Mouse (Mus musculus) stomach, embryonic 16.5 days (tissue): ENCODE results near the gene Itgb6. TPM values are rescaled to one million over a fixed set of nuclear protein-coding genes. Genes with fewer than 3 reads are reported as not detected.

Experiments used
- ATAC-seq: fragments of 200-750 bp; cut with Nextera tagmentation; 2 replicates; pipeline ENCODE4 v1.8.0; 2017; ENCODE audit warnings: moderate number of reproducible peaks, moderate TSS enrichment; ENCODE audit not compliant: insufficient read depth, low FRiP score
- H3K27ac ChIP-seq: fragments of 300-500 bp; sonication (generic); 2 replicates; pipeline ENCODE4 v1.5.1; 2014; ENCODE audit warnings: low read length
- H3K27me3 ChIP-seq: fragments of 300-500 bp; sonication (generic); 2 replicates; pipeline ENCODE4 v1.6.1; 2014; ENCODE audit warnings: low read length, control low read depth, mixed read lengths; ENCODE audit not compliant: control insufficient read depth, insufficient read depth
- H3K36me3 ChIP-seq: fragments of 300-500 bp; sonication (generic); 2 replicates; pipeline ENCODE4 v1.6.1; 2014; ENCODE audit warnings: low read length; ENCODE audit not compliant: control insufficient read depth, insufficient read depth
- H3K4me1 ChIP-seq: fragments of 300-500 bp; sonication (generic); 2 replicates; pipeline ENCODE4 v1.6.1; 2014; ENCODE audit warnings: low read length, control low read depth, mixed read lengths; ENCODE audit not compliant: control insufficient read depth, insufficient read depth
- H3K4me2 ChIP-seq: fragments of 300-500 bp; sonication (generic); 2 replicates; pipeline ENCODE4 v1.6.1; 2014; ENCODE audit warnings: low read depth, low read length, mixed read lengths
- H3K4me3 ChIP-seq: fragments of 300-500 bp; sonication (generic); replicated peaks from 2 replicates; pipeline ENCODE4 v1.5.1; 2014; ENCODE audit warnings: mild to moderate bottlenecking, low read length
- H3K9ac ChIP-seq: fragments of 300-500 bp; sonication (generic); 2 replicates; pipeline ENCODE4 v1.6.1; 2014; ENCODE audit warnings: low read length
- H3K9me3 ChIP-seq: fragments of 300-500 bp; sonication (generic); replicated peaks from 2 replicates; pipeline ENCODE4 v1.6.1; 2016; ENCODE audit warnings: low read length, control low read depth; ENCODE audit not compliant: control insufficient read depth
- WGBS: fragments of 180-500 bp; shearing (Covaris S2); extraction: QIAGEN DNeasy Blood & Tissue Kit; methylation state at CpG from one replicate; pipeline ENCODE4 v1.1.7; 2014; 5-methylcytosine and 5-hydroxymethylcytosine counted together
- polyA plus RNA-seq: library from polyadenylated mRNA; unstranded; fragments of >200 nt; fragmentation: Nextera tagmentation; extraction: Ambion mirVana; gene quantifications from 2 replicates; pipeline ENCODE4 v1.2.1, GENCODE M21; 2015

Gene Itgb6
- polyA plus RNA-seq = 15.8 and 16.4 TPM in 2 replicates

GRCm38 (mm10) chr2:60722514-60722913 is at the start of gene Itgb6:
Gene Itgb6, minus strand, starts transcription at chr2:60722643.
- no peaks in the 10 kb centered on the region for H3K4me1 ChIP-seq
- H3K27ac ChIP-seq = no peak within 1 kb of the TSS
- no peak within 1 kb of the TSS for H3K9ac ChIP-seq
- H3K4me3 ChIP-seq = no peak within 1 kb of the TSS
- ATAC-seq = no peak
- WGBS = 76% methylated on average over 14 of the region's 14 CpGs
- H3K9me3 ChIP-seq = no peaks in the 10 kb centered on the region
- no peaks in the 10 kb centered on the region for H3K36me3 ChIP-seq
- no peak within 1 kb of the TSS for H3K4me2 ChIP-seq
- no peaks in the 10 kb centered on the region for H3K27me3 ChIP-seq

DNA sequence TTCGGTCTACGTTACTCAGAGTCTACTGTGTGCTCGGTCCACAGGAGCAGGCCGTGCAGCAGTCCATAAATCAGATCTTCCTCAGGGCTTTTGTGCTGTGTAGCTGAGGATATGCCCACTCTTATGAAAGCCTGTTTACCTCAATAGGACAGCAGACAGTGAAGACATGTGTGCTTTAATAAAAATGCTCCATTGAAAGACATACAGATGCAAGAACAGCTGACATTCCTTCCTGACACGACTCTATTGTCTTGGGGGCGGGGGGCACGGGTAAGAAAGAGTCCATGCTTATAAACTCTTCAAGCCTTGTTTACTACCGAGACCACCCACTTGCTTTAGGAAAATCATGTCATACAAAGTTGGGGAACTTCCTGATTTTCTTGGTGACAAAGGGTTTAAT is 44.0 kb upstream of the Itgb6 start:
- Histone ChIP-seq H3K27ac (peak overlapping the region; percentile 6; the same call in 1 of the 2 replicates), H3K4me2 (no peak overlapping the region), H3K9ac (no peak overlapping the region), H3K4me1 (no peaks in the 10 kb centered on the region), H3K9me3 (no peaks in the 10 kb centered on the region; the same call in 1 of the 2 replicates), H3K36me3 (peaks cover 23% of the 10 kb centered on the region), H3K27me3 (no peaks in the 10 kb centered on the region), H3K4me3 (no peak overlapping the region)
- ATAC-seq = no peak
- 56% methylated on average over 8 of the region's 8 CpGs for WGBS

GRCm38 (mm10) chr2:60756218-60756617 is 33.8 kb upstream of the Itgb6 start:
- no peaks in the 10 kb centered on the region for H3K27me3 ChIP-seq
- no peak overlapping the region for H3K4me3 ChIP-seq
- no peak for ATAC-seq
- no peak overlapping the region for H3K9ac ChIP-seq
- H3K36me3 ChIP-seq = peaks cover 12% of the 10 kb centered on the region; the same call in 1 of the 2 replicates
- no peaks in the 10 kb centered on the region for H3K9me3 ChIP-seq
- no peaks in the 10 kb centered on the region for H3K4me1 ChIP-seq
- 85% methylated on average over 9 of the region's 9 CpGs for WGBS
- no peak overlapping the region for H3K4me2 ChIP-seq
- H3K27ac ChIP-seq = no peak overlapping the region

GRCm38 (mm10) chr2:60755101-60755500 is 32.7 kb upstream of the Itgb6 start:
- Histone ChIP-seq H3K4me1 (no peaks in the 10 kb centered on the region), H3K9ac (no peak overlapping the region), H3K4me3 (no peak overlapping the region), H3K9me3 (no peaks in the 10 kb centered on the region), H3K36me3 (peaks cover 12% of the 10 kb centered on the region; the same call in 1 of the 2 replicates), H3K4me2 (no peak overlapping the region), H3K27me3 (no peaks in the 10 kb centered on the region), H3K27ac (no peak overlapping the region)
- ATAC-seq = no peak
- WGBS = 93% methylated on average over 7 of the region's 7 CpGs

GRCm38 (mm10) chr2:60751274-60751673 is 28.8 kb upstream of the Itgb6 start:
- Histone ChIP-seq H3K27me3 (no peaks in the 10 kb centered on the region), H3K27ac (no peak overlapping the region), H3K9me3 (no peaks in the 10 kb centered on the region), H3K36me3 (peaks cover 17% of the 10 kb centered on the region), H3K4me1 (no peaks in the 10 kb centered on the region), H3K4me3 (no peak overlapping the region), H3K9ac (no peak overlapping the region), H3K4me2 (no peak overlapping the region)
- WGBS = 90% methylated on average over 9 of the region's 9 CpGs
- ATAC-seq = no peak

DNA sequence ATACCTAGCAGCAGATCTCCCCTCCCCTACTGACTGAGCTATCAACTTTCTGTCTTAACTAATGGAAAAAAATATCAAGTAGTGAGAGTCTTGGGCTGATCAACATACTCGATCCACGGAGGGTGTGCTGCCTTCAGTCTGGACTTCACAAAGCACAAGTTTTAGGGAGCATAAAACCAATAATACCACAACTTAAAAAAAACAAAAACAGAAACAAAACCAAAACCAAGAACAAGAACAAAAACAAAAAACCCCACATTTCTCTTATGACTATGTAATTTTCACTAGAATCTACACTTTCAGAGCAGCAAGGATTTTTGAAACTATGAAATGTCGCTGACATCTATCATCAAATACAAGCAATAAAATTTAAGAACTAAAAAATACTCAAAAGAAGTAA is 28.1 kb upstream of the Itgb6 start:
- H3K36me3 ChIP-seq = peaks cover 13% of the 10 kb centered on the region
- H3K27me3 ChIP-seq = no peaks in the 10 kb centered on the region
- WGBS = 91% methylated on average over 3 of the region's 3 CpGs
- H3K9ac ChIP-seq = no peak overlapping the region
- H3K9me3 ChIP-seq = no peaks in the 10 kb centered on the region
- H3K4me1 ChIP-seq = no peaks in the 10 kb centered on the region
- no peak overlapping the region for H3K4me2 ChIP-seq
- H3K4me3 ChIP-seq = no peak overlapping the region
- ATAC-seq = no peak
- H3K27ac ChIP-seq = no peak overlapping the region

DNA sequence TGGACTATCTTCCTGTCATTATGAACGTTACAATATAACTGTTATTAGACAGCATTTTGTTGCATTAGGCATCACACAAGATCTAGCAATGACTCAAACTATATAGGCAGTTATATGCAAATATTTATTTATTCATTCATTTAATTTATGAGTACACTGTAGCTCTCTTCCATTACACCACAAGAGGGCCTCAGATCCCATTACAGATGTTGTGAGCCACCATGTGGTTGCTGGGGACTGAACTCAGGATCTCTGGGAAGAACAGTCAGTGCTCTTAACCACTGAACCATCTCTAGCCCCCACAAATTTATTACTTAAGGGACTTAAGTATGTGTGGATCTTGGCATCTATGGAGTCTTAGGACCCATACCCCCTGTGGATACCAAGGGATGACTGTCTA is 26.1 kb upstream of the Itgb6 start:
- Histone ChIP-seq H3K27ac (no peak overlapping the region), H3K36me3 (peaks cover 6% of the 10 kb centered on the region; the same call in 1 of the 2 replicates), H3K9me3 (no peaks in the 10 kb centered on the region), H3K27me3 (no peaks in the 10 kb centered on the region), H3K4me3 (no peak overlapping the region), H3K9ac (no peak overlapping the region), H3K4me1 (no peaks in the 10 kb centered on the region), H3K4me2 (no peak overlapping the region)
- WGBS = 80% methylated on average over 1 of the region's 1 CpGs
- no peak for ATAC-seq

DNA sequence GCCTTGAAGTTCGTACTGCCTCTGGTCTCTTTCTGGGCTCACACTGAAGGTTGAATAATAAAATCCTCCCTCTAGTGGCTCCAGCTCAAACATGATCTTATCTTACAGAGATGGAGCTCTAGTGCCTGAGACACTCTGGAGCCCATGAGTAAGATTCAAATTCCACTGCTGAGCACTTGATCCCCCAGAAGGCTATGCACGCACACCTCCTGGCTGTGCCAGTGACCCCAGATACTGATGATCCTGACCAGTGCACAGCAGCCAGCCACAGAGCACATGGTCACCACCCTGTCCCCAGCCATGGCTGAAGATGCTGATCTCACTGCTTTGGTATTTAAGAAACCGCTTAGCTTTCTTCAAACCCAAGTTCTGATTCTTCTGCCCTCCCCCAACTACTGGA is 25.1 kb upstream of the Itgb6 start:
- no peak overlapping the region for H3K4me2 ChIP-seq

DNA sequence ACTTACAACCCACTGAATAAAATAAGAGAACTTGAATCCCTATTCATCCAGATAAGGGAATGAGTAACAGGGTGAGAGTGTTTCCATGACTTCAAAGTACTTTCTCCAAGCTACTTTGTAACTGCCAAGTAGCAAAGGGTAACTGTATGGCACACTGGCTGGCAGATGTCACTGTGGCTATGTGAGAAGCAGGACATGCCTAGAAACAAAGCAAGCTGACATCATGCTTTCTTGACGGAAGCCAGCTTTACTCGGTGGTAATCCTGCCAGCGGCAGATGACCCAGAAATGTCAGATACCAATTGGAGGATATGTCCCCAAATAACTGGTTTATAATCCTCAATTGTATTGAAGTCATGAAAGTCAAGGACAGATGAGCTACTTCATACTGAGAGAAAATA is 22.2 kb upstream of the Itgb6 start:
- Histone ChIP-seq H3K36me3 (peaks cover 6% of the 10 kb centered on the region; the same call in 1 of the 2 replicates), H3K9ac (no peak overlapping the region), H3K4me2 (no peak overlapping the region), H3K4me3 (no peak overlapping the region), H3K27ac (no peak overlapping the region), H3K9me3 (no peaks in the 10 kb centered on the region), H3K4me1 (no peaks in the 10 kb centered on the region), H3K27me3 (no peaks in the 10 kb centered on the region)
- no peak for ATAC-seq
- 65% methylated on average over 3 of the region's 3 CpGs for WGBS

More for the DNA sequence above, 25.1 kb upstream of the Itgb6 start:
- Histone ChIP-seq H3K9me3 (no peaks in the 10 kb centered on the region), H3K27ac (no peak overlapping the region), H3K27me3 (no peaks in the 10 kb centered on the region), H3K36me3 (peaks cover 6% of the 10 kb centered on the region; the same call in 1 of the 2 replicates), H3K4me3 (no peak overlapping the region), H3K4me1 (no peaks in the 10 kb centered on the region), H3K9ac (no peak overlapping the region)
- 0 out of 2 replicates have a peak, but pooled peaks have one; percentile 56 for ATAC-seq
- 51% methylated on average over 3 of the region's 3 CpGs for WGBS
